Mouse (Mus musculus): ENCODE results near the gene Slco1c1.
A peak's percentile ranks its signal among the peaks of the same experiment; 100 is the strongest.

The Slco1c1 gene

GRCm38 (mm10) chr6:141523747-141524640, at the start of gene Slco1c1:
Slco1c1 (plus strand) TSS chr6:141524368.
- no peak for DNase-seq (ENCODE audit: low spot score in 2 of 2)

GRCm38 (mm10) chr6:141474696-141475095, 49.5 kb upstream of the Slco1c1 start:
- DNase-seq (ENCODE audit: low spot score in 2 of 2) = no peak

- no peak for DNase-seq (ENCODE audit: low spot score in 2 of 2)
Observed at GRCm38 (mm10) chr6:141485302-141486021, 38.7 kb upstream of the Slco1c1 start.

GRCm38 (mm10) chr6:141487266-141487665, 36.9 kb upstream of the Slco1c1 start:
- no peak for DNase-seq (ENCODE audit: low spot score in 2 of 2)

- DNase-seq (ENCODE audit: low spot score in 2 of 2) = peak in 1 of 2 experiments; percentile 28
Observed at GRCm38 (mm10) chr6:141488619-141489018, 35.5 kb upstream of the Slco1c1 start.

GRCm38 (mm10) chr6:141494909-141495308, 29.3 kb upstream of the Slco1c1 start:
- DNase-seq (ENCODE audit: low spot score in 2 of 2) = no peak

GRCm38 (mm10) chr6:141495634-141496418, 28.3 kb upstream of the Slco1c1 start:
- no peak for DNase-seq (ENCODE audit: low spot score in 2 of 2)

GRCm38 (mm10) chr6:141499511-141499910, 24.7 kb upstream of the Slco1c1 start:
- DNase-seq (ENCODE audit: low spot score in 2 of 2) = no peak

GRCm38 (mm10) chr6:141501171-141501570, 23.0 kb upstream of the Slco1c1 start:
- no peak for DNase-seq (ENCODE audit: low spot score in 2 of 2)

- no peak for DNase-seq (ENCODE audit: low spot score in 2 of 2)
Observed at GRCm38 (mm10) chr6:141522541-141522940, 1.6 kb upstream of the Slco1c1 start.

GRCm38 (mm10) chr6:141525787-141526186, 1.6 kb downstream of the Slco1c1 start:
- DNase-seq (ENCODE audit: low spot score in 2 of 2) = no peak

- no peak for DNase-seq (ENCODE audit: low spot score in 2 of 2)
Observed at GRCm38 (mm10) chr6:141530865-141531264, 6.7 kb downstream of the Slco1c1 start.

- no peak for DNase-seq (ENCODE audit: low spot score in 2 of 2)
Observed at GRCm38 (mm10) chr6:141537298-141537697, 13.1 kb downstream of the Slco1c1 start.

- no peak for DNase-seq (ENCODE audit: low spot score in 2 of 2)
Observed at GRCm38 (mm10) chr6:141541136-141541535, 17.0 kb downstream of the Slco1c1 start.

- no peak for DNase-seq (ENCODE audit: low spot score in 2 of 2)
Observed at GRCm38 (mm10) chr6:141543344-141543743, 19.2 kb downstream of the Slco1c1 start.

GRCm38 (mm10) chr6:141558118-141558517, 34.0 kb downstream of the Slco1c1 start:
- no peak for DNase-seq (ENCODE audit: low spot score in 2 of 2)

GRCm38 (mm10) chr6:141567366-141567765, 43.2 kb downstream of the Slco1c1 start:
- no peak for DNase-seq (ENCODE audit: low spot score in 2 of 2)

GRCm38 (mm10) chr6:141567852-141568558, 43.8 kb downstream of the Slco1c1 start:
- DNase-seq (ENCODE audit: low spot score in 2 of 2) = no peak

GRCm38 (mm10) chr6:141568559-141568946, 44.4 kb downstream of the Slco1c1 start:
- DNase-seq (ENCODE audit: low spot score in 2 of 2) = no peak

GRCm38 (mm10) chr6:141576646-141577200, 52.6 kb downstream of the Slco1c1 start:
- DNase-seq (ENCODE audit: low spot score in 2 of 2) = no peak

GRCm38 (mm10) chr6:141584791-141585403, 60.7 kb downstream of the Slco1c1 start:
- no peak for DNase-seq (ENCODE audit: low spot score in 2 of 2)
